Mouse (Mus musculus): Measurements from ENCODE around the gene Neb. TPM values are rescaled to one million over a fixed set of nuclear protein-coding genes. Genes with fewer than 3 reads are reported as not detected.

Neb gene
- total RNA-seq (2021) (10 to 100 TPM in 1 of 2 experiments, under 1 TPM in 1; 0.55 to 18.6 TPM), polyA plus RNA-seq (2012; rRNA removed) (0.59 and 0.65 TPM in 2 replicates)
- long read RNA-seq = 0 reads

DNA sequence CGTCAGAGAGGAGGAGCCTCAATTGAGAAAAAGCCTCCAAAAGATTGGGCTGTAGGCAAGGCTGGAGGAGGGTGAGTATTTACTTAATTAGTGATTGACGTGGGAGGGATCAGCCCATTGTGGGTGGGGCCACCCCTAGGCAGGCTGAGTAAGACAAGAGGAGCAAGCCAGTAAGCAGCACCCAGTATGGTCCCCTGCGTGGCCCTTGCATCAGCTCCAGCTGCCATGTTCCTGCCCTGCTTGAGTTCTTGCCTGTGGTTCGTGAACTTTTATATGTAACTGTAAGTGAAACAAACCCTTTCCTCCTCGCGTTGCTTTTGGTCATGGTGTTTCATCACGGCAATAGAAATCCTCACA is at the start of gene Neb:
TSS of gene Neb (minus strand) at position 27 of the 357 bp plus-strand sequence.
- DNase-seq = no peak

- DNase-seq = no peak
These were observed 49.1 kb upstream of the Neb start for GRCm38 (mm10) chr2:52427383-52427782.

GRCm38 (mm10) chr2:52426041-52426440 is 47.8 kb upstream of the Neb start:
- no peak for DNase-seq

DNA sequence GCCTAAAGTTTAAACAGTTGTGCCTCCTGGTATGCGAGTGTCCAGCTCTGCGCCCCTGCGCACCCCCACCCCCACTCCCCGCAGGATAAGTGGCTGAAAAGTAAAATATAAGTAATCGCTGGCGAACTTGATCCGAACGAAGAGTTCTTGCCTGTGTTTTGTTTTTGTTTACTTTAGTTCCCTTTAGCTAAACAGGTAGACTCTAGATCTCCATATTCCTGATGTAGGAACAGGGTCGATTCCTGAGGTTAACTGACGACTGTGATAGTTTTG is 47.2 kb upstream of the Neb start:
- no peak for DNase-seq

GRCm38 (mm10) chr2:52424747-52425522 is 46.7 kb upstream of the Neb start, which contains the start of gene Arl5a:
TSS of gene Arl5a (minus strand) at chr2:52424901.
- DNase-seq = peak; percentile 98

DNA sequence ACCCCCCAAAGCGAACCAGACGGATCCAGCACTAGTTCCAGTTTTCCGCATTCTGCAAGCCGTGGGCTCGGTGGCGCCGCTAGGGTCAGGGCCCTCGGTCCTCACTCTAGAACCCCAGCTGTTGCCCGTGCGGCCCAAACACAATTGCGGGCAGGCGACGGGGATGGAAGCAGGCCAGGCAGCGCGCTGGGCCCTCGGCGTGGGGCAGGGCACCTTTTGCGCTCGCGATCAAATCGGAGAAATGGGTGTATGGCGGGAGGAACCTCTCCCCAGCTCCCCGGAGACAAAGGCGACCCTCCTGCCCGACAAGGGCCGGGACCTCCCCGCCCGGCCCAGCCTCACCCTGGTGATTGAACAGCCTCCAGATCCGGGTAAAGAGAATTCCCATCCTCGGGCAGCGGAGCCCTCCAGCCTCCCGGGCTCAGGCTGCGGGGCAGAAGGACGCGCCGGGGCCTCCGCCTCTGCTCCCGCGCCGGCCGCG is 46.0 kb upstream of the Neb start:
- DNase-seq = no peak

GRCm38 (mm10) chr2:52423611-52424247 is 45.5 kb upstream of the Neb start:
- DNase-seq = no peak

GRCm38 (mm10) chr2:52422871-52423610 is 44.8 kb upstream of the Neb start:
- DNase-seq = no peak

- DNase-seq = no peak
These were observed 42.9 kb upstream of the Neb start for GRCm38 (mm10) chr2:52421197-52421596.

DNA sequence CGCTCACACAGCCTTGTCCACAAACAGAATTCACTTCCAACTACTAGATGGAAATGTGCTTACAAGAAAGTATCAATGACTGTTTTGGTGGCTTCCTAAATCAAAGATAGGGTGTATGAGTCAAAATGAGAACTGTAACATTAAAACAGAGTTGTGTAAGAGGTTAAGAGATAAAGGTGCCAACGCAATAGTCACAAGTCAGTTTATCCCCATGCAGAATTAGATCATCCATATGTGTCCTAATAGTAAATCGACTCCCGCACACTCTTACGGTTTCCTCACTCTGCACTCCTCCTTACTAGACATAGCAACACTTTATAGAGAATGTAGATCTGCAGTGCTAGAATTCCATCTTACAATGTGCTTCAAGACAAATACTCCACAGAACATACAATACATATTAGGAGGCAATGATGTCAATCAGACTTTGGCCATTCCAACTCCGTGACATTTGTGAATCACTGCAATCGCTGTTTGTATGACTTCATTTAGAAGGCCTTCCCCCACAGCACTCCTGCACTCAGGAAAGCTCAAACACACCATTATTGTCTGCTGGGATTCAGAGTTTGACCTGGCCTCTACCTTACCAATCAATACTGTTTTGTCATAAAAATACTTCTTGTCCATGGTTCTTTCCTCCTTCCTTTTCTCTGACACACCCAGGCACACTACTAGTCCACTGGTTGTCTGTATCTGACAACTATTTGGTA is 41.9 kb upstream of the Neb start:
- DNase-seq = peak; percentile 37

- DNase-seq = no peak
These were observed 41.0 kb upstream of the Neb start for GRCm38 (mm10) chr2:52419295-52419694.

GRCm38 (mm10) chr2:52412524-52413037 is 34.3 kb upstream of the Neb start:
- no peak for DNase-seq

DNA sequence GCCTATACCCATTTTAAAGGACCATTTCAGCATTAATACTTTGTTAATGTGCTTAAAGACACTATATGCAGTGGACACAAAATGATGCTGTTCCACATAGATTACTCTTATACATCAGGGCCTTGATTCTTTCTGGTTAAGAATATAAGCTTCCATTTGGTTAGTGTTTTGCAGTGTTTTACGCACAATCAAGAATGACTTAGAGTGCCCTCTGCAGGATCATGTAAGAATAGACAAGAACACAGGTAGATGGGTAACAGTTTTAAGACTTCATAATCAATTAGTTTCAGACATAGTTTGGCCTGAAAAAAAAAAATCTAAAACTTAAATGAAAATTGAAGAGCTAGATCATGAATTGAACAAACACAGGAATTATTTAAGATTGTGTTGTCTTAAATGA is 28.2 kb upstream of the Neb start:
- DNase-seq = no peak

GRCm38 (mm10) chr2:52405238-52405637 is 27.0 kb upstream of the Neb start:
- no peak for DNase-seq

- DNase-seq = no peak
These were observed 16.3 kb upstream of the Neb start for GRCm38 (mm10) chr2:52394529-52394928.

DNA sequence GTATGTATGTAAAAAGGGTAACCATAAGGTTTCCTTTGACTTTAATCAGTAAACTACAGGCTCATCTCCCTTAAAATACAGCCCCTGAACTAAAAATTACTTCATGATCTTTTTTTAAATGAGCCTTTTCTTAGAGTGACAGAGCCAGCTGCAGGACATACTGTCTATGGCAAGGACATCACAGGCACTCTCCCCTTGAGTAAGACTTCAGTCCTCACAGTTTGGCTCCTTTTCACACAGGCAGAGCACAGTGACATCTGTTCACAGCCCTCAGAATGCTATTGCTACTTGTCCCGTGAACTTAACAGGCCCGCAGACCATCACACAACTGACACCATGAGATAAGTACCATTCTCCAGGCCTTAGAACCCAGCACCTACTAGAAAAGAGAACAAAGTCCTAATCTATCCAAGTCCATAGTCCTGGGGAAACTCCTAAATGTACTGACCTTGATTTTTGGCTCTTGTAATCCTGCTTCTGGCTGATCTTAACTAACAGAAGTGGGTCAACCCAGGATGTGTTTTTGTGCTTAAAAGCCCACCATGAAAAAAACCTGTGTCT is 12.2 kb upstream of the Neb start:
- DNase-seq = no peak

DNA sequence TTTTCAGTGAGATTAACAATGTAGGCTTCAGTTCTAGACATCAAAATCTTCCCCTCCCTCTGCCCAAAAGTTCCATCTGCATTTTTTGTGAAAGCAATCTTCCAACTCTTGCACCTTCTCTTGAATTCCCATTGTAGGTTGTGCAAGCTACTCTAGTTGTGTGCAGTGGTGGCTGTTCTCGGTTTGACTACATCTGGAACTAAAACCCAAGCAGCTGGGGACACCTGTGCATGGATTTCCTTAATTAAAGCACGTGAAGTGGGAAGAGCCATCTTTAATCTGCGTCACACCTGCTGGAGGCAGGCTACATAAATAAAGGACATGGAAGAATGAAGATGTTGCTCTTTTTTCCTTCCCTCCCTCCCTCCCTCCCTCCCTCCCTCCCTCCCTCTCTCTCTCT is 11.7 kb upstream of the Neb start:
- DNase-seq = no peak

DNA sequence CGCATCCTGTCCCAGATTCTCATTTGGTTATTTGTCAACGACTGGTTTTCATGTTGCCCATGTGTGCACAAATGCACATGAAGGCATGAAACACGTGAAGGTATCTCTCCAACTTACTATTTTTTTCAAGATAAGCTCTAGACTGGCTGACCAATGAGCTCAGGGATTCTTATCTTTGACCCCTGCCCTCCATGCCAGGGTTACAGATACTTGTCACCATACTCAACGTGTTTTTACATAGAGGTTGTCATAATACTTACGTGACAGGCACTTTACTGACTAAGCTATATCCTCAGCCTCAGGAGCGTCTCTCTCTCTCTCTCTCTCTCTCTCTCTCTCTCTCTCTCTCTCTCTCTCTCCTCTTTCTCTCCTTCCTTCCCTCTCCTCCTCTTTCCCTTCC is 8.2 kb upstream of the Neb start:
- DNase-seq = no peak

GRCm38 (mm10) chr2:52386037-52386436 is 7.8 kb upstream of the Neb start:
- DNase-seq = peak; percentile 20

- DNase-seq = no peak
These were observed 581 bp upstream of the Neb start for GRCm38 (mm10) chr2:52378848-52379261.

DNA sequence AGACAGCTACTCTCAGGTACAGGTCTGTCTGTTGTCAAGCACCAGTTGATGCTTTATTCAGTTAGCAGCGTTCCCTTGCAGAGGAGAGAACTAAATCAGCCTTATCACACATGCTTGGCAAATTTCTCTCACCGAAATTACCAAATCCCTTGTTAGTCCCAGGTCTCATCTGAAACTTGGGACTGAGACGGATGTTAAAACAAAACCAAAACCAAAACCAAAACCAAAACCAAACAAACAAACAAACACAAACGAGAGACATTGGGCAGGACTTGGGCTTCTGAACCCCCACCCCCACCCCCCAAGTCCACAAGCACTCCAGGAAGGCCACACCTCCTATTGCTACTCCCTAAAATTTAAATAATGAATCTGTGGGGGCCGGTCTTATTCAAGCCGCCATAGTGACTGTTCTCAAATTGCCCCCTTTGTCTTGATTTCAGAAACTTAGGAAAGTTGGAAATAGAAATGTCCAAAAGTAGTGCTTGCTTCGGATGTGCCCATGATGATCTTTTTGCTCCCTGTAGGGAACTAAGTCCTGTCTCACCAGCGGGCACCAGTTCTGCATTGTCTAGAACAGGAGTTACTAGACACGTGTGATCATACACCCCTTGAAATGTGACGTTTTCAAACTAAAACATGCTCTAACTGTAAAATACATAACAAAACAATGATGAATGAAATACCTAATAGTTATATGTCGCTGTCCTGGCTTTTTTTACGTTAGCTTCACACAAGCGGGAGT is 397 bp downstream of the Neb start:
- no peak for DNase-seq
